Mouse (Mus musculus) induced T-regulatory cell, adult 2 months (primary cell): ENCODE results near the gene Exoc7.

Experiments used
- DNase-seq: peaks from one replicate; pipeline ENCODE4 v3.0.0-alpha.2; 2012; ENCODE audit warnings: low read depth

Gene Exoc7

DNA sequence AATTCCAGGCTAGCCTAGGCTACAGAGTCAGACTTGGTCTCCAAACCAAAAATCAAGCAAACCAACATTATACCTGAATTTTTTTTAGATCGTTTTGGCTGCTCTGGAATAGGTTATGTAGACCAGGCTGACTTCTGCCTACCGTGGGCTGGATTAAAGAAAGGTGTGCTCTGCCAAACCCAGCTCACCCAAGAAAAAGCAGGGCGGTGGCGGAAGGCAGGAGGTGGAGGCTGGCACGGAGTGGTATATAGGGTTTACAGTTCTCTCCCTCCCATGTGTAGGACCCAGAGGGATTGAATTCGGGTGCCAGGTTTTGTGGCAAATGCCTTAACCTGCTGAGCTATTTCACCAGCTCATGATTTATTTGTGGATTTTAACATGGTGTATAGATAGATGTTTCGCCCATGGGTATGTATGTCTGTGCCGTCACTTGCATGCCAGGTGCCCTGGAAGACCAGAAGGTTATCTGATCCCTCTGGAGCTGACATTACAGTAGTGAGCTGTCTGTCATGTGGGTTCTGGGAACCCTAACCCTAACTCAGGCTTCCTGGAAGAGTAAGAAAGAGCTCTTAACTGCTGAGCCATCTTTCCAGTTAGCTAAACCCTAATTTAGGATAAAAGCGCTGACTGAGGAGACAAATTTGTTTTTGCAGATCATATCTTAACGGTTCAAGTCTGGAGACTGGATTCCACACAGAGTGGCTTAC lies at the start of gene Exoc7:
TSS of gene Exoc7 (minus strand) at position 215 of the 707 bp plus-strand sequence.
- DNase-seq, result no peak

DNA sequence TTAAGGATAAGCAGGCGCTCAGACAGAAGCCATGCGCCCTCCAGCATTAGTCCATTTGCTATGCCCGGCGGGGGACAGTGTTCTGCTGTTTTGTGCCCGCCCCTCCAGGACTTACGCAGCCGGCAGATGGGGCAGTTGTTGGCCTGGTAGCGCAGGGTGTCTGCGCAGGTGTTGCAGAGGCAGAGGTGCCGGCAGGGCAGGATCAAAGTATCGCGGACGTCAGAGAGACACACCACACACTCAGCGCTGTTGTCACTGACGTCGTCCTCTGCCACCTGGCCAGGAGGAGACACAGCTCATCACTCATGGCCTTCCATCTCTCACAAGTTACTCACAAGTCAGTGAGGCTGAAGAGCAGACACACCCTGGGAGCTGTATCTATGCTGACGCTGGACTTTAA lies 47.5 kb upstream of the Exoc7 start:
- DNase-seq, result no peak

DNA sequence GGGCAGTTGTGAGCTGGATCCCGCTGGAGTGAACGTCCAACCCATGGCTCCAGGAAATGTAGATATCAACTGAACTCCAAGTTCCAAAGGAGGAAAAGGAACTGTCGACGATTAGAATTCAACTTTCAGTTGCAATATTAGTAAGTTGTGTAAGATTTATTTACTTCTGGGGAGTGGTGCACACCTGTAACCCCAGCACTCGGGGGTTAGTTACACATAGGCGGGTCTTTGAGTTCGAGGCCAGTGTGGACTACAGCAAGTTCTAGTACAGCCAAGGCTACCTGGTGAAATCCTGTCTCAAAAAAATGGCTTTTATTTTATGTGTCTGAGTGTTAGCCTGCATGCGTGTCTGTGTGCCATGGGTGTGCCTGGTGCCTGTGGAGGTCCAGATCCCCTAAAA lies 46.5 kb upstream of the Exoc7 start:
- DNase-seq, result no peak

DNA sequence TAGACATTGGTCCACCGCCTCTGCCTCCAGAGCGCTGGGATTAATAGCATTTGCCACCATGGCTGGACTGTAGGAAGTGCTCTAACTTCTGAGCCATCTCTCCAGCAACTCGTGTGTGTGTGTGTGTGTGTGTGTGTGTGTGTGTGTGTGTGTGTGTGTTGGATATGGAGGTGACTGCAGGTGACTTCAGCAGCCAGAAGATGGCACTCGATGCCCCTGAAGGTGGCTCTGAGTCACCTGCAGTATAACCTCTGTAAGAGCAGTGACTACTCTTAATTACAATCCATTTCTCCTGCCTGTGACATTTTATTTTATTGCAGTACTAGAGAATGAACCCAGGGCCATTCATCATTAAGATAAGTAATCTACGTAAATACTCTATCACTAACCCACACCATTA lies 44.3 kb upstream of the Exoc7 start:
- peak; percentile 24 for DNase-seq

DNA sequence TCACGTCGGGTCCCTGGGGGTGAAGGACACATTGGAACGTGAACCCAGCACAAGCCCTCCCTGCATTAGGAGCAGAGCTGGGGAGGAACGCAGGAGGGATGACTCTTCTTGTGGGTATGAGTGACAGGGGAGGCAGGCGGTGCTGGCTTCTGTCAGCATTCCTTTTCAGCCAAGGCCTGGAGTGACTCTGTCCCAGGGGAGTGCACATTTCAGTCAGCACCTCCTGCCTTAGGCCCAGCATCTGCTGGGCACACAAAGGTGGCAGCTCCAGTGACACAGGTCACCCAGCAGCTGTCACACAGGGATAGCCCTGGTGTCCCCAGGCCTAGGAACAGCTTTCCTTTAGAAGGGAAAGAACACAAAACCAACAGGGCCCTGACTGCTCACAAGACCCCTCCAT lies 40.9 kb upstream of the Exoc7 start:
- DNase-seq, result no peak

DNA sequence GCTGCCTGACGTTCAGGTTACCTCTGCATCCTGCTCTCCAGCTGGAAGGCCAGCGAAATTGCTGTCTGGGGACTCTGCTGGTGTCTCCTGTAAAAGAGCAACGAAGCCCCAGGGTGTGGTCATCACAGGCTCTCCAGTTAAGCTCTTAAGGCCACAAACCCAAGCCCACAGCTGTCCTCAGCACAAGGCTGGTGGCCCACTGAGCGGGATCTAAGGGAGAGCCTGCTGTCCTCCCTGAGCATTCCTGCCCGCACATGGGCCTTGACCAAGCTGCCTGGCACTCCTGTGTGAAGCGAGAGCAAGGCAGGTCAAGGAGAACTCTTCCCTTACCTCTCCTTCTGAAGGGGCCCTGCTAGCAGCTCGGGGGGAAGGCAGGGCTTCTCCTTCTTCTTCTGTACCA lies 40.0 kb upstream of the Exoc7 start:
- no peak for DNase-seq

DNA sequence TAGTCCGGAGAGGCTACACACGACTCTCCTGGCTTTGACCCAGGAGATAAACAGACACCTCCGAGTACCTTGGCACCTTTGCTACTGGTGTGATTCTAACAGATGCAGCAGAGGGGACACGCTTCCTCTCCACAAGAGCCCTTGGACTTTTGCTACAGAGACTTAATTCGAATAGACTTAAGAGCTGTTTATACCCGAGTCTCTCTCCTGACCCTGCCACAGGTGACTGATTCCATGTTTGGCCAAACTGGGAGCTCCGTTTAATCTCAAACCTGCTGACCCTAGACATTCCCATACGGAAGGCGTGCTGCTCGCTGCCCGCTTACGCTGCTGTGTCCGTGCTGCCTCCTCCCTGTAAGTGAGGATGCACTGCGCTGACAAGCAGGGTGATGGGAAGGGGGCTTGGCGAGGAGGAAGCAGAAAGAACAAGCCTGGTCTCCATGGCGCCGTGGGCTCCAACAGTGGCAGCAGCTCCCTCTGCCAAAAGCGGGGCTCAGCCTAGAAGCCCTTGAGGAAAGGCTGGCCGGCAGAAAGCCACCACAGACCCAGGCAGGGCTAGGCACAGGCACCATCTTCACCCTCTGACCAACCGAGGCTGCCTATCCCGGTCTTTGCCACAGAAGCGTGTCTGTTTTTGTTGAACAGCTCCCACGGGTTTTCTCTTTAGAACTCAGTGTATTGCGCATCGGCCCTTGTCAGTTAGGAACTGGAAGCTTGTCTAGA lies 35.2 kb upstream of the Exoc7 start:
- no peak for DNase-seq

DNA sequence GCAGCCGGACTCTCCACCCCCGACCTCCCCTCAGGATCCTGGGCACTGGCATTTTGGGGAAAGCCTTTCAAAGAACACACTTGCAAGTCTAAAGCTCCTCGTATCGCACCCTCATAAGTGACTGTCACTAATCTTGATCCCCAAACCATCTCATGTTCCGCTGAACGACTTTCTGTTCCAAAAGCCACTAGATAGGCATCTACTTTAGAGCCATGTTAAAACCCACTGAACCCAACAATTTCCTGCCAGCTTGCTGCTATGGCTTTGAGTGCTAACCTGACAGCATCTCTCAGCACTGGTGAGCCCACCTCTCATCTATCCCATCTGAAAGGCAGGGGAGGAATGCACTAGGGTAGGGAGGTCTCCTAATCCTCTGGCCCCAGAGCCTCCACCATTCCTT lies 30.5 kb upstream of the Exoc7 start:
- peak; percentile 42 for DNase-seq

DNA sequence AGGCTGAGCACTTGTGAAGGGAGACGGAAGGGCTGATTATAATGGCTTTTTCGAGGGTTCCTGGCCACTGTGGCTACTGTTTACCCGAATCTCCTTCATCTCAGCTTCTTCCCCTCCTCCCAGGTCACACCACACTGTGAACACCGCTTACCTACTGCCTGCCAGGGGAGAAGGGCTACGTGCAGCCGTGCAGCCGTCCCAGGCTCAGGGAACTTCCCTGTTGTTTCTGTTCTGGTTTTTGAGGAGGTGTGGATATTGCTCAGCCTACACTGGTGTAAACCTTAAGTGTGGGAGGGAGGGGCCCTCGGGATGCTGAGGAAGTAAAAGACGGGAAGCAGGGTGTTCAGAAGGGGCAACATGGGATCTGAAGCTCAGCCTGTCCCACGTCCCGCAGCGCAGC lies 30.0 kb upstream of the Exoc7 start:
- DNase-seq, result no peak

DNA sequence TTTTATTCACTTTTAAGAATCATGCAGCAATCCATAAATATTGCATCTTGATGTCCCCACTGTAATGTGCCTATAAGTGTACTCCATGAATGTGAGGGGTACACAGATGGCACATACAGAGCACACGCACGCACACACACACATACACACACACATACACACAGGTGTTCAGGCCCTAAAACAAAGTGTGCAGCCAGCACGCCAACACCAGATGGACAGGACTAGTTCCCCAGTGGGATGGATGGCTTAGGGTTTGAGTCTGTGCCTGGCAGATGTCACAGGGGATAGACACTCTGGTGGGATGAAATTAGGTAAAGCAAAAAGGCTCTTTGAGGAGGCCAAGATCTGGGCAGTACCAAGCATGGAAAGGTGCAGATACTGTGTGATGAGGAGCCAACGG lies 29.4 kb upstream of the Exoc7 start:
- no peak for DNase-seq

DNA sequence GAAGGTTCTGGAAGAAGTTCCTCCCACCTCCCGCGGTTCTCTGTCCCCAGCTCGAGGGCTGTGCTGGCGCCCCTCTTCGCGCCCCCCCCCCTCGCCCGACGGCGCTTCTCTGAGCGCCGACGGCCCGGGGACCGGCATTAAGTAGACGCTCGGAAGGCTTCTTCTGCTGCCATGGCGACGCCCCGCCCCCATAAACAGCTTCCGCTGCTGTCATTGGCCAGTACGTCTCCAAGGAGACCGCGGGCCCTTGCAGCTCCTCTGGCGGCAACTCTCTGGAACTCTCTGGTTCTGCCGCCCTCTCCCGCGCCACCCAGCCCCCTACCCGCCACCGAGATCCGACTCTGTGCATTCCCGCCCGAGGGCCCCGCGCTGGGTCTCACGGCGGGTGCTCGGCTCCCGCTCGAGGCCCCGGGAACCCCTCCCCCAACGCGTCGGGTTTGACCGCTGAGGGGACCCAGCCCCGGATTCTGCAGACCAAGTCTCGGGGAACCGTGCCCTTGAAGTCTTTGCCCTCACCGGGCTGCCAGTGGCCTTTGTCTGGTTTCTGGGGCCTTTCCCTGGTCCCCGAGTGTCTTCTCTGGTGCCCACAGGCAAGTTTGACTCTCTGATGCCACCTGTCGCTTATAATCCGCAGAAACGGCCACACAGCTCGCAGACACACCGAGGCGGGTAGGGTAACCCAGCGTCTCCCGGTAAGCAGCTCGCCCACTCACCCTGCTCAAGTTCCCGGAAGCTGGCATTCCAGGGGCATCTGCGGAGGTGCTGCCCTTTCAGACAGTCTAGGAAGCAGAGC lies 28.4 kb upstream of the Exoc7 start, which contains the start of gene Foxj1:
TSS of gene Foxj1 (minus strand) at position 156 of the 793 bp plus-strand sequence.
- DNase-seq, result peak; percentile 96

DNA sequence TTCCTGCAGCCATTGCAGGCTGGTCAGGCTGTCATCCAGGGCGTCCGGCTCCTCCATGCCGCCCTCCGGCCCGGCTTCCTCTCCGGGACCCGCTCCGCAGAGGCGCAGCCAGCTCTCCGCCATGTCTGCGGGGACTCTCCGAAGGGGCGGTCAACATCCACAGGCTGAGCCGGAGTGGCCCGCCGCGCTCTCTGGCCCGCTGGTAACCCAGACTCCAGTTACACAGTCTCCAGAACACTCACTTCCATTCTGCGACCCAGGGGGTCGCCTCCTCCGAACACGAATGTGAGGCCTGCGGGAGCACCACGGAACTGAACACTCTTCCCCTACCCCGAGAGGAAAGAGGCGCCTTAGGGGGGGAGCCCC lies 27.4 kb upstream of the Exoc7 start:
- DNase-seq, result peak; percentile 32

DNA sequence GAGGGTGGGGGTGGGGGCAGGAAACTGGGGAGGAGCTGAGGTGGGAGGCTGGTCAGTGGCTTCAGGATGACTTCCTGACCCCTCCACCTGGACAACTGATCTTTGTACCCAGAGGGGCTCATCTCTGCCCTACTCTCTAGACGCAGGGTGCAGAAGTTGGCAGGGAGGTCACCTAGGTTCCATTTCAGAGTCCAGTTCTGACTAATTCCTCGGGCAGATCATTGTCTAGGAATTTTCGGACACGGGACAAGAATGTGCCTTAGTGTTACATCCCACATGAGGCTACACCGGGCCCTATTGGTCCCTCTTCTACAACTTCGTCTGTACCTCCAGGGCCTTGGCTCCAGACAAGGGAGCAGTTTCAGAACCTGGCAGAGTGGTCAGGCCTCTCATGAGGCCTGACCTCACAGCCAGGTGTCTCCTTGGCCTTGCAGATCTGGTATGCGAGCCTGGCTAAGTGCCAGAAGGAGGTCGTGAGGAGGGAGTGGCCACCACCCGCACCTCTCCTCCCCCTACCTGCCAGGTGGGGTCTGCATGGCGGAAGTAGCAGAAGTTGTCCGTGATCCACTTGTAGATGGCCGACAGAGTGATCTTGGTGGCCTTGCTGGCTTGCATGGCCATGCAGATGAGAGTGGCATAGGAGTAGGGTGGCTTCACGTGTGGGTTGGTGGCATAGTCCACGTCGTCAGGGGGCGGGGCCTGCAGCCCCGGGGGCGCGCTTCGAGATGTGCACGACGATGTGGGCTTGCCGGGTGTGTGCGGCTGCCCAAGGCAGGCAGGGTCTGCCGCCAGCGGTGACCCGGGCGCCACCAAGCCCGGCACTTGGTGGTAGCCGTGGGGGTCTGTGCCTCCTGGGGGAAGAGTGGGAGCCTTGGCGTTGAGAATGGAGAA lies 26.7 kb upstream of the Exoc7 start:
- DNase-seq, result peak; percentile 41

DNA sequence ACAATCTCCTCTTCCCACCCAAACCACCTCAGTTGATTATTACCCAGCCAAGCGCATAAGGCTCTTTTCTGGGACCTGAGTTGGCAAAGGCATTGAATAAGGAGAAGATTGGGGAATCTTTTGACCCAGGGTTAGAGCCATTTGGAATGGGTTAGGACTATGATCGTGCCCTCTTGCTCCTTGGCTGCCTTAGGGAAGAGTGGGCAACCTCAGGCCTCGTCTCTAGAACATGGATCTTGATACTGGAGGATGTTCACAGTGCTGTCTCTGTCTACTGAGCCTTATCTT lies 25.9 kb upstream of the Exoc7 start:
- DNase-seq, result no peak

DNA sequence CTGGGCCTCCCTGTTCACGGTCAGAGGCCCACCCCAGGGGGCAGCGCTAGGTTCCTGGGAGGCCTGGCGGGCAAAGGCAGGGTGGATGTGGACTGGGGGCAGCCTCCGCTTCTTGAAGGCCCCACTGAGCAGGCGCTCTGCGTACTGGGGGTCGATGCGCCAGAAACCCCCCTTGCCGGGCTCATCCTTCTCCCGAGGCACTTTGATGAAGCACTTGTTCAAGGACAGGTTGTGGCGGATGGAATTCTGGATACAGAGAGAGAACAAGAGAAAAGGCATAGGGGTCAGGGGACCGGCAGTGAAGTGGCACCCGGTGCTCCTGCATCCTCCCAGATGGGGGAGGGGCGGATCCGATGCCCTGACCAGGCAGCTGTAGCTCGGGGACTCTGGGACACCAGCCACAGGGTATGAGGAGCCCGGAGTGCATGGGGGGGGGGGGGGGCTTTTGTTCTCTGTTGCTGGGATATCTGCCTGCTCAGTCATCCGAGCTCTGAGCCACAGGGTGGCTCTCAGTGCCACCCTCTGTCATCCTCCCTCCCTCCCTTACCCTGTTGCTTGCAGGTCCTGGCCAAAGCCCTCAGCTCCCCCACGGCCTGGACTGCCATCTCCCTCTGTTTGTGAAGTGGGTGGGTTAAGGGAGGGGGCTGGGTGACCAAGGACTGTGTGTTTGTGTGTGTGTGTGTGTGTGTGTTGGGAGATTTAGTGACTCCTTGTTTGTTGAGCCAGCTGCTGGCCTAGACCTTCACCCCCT lies 25.4 kb upstream of the Exoc7 start:
- DNase-seq, result no peak

DNA sequence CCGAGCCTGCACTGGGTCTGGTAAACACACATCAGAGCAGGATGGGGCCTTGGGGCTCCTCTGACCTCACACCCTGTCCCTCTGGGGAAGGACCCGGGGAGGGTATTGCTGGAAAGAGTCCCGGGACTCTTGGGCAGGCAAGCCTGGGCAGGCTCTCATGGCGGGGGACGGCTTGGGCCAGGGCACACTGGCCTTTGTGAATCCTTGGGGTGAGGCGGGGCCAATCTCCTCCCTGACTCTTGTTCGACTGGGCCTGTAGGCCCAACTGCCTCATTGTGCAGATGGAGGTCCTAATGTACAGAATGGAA lies 23.1 kb upstream of the Exoc7 start:
- no peak for DNase-seq

DNA sequence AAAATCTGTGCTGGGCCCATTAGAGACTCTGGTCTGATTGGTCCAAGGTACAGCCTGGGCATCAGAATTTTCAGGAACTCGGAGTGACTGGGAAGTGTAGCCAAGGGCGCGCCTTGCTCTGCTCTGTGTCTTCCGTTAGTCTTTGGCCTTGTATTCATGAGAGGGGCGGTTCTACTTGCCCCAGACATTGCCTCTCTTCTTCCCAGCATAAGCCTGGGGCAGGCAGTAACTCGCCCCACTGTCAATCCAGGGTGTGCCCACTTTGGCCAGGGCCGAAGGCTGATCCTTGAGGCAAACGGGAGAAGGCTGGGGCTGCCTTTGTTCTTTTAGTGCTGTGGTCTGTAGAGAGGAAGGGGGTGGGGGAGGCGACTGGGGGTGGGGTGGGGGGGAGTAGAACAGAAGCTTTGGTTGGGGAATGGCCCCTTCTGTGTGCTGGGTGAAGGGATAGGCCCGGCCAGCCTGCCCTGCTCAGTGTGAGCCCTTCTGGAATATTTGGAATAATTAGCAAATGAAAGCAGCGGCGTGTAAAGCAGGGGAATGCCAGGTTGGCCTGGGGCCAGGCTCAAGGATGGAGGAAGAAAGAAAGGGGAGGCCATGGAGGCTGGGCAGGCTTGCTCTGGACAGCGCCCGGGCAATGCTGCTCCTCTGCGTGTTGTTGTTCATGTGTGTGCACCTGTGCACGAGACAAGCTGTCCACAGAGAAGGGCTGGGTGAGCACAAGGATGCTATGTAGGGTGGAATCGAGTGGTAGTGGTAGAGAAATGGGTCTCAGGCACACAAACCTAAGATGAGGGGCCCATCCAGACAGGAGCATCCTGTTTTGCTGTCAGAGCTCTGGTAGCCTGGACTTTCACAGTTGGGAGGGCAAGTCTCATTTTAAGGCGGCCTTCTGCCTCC lies 22.5 kb upstream of the Exoc7 start:
- no peak for DNase-seq

DNA sequence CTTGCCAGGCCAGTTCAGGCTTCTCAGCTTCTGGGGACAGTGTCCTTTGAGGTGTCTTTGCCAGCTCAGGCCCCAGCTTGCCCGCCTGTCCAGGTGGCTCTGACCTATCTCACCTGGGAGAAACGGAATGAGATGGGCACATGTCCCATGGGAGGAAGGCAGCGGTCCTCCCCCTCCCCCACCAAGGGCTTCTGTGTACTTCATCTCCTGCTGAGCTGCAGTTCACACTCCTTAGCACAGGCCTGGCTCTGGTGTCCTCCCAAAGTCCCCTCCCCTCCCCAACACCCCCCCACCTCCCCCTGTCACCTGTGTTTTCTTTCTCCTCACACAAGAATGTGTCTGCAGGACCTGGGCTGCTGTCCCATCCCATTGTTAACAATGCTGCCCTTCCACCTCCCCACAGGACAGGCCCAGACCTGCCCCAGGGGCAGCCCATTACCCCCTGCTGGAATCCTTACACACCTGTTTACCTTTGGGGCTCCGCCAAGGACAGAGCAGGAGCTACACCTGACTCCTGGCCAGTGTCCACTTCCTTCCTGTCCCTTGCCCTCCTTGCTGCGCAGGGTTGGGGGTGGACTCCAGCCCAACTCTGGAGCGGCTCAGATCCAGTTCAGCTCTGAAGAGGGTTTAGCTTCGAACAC lies 20.1 kb upstream of the Exoc7 start:
- DNase-seq, result no peak

DNA sequence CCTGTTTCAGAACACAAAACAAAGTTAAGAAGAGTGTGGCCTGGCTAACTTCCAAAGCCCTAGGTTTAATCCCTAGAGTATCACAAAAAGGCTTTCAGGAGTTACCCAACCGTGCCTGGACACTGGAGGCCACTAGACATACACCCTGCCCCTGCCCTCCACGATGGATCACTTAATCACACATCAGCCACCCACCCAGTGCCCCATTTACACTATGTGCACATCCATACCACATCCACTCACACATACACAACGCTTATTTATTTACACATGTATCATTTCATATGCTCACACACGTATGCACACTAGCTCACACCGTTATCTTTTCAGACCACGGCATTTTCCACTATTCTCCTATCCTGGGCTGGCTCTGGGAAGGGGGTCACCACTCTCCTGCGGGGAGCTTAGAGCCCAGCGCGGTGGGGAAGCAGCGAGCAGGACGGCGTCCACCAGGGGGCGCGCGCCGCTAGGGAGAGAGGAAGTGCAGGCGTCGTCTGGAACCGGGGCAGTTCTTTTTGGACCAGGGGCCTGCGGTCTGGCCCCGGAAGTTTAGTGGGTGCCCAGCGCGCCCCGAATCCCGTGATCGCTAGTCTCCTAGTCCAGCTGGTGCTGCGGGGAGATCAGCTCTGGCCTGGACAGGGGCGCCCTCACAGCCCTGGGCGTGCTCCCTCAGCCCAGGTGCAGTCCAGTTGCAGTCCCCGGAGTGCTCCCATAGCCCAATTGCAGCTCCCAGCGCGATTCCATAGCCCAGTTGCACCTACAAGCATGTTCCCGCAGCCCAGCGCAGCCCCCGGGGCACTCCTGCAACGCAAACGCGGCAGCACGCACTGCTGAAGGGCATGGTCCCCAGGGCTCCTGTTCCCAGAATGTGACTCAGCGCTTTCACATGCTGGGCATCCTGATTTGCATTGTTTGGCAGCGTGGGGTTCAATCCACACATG lies 12.0 kb upstream of the Exoc7 start:
- peak; percentile 91 for DNase-seq
